Mouse (Mus musculus): ENCODE data around the gene Gm13304. TPM values are rescaled to one million over a fixed set of nuclear protein-coding genes. Genes with fewer than 3 reads are reported as not detected.
"Not testable (repeated sequence)": the region's sequence is repeated elsewhere in the genome, so short reads cannot be mapped to it uniquely, and the experiment has no call there.

The Gm13304 gene
- polyA plus RNA-seq (2014; fragmentation: Nextera tagmentation; extraction: Ambion mirVana) = not detected in 2 replicates

- not testable (repeated sequence) for DNase-seq; H3K4me1 ChIP-seq (ENCODE audit: control insufficient read depth, insufficient read depth, low read length); H3K27ac ChIP-seq (replicated peaks; ENCODE audit: low read depth, low read length); H3K4me3 ChIP-seq (replicated peaks; ENCODE audit: low read depth, low read length); H3K4me2 ChIP-seq (ENCODE audit: low read length); ATAC-seq (ENCODE audit: low FRiP score, low TSS enrichment); H3K9me3 ChIP-seq (ENCODE audit: control insufficient read depth, low read length); H3K27me3 ChIP-seq (ENCODE audit: control insufficient read depth, insufficient read depth, low read length); H3K36me3 ChIP-seq (ENCODE audit: control insufficient read depth, insufficient read depth, low read length); H3K9ac ChIP-seq (replicated peaks; ENCODE audit: low read length)
- no CpG with 5 or more reads among the region's 5 CpGs for WGBS
These were observed at the start of gene Gm13304 for GRCm38 (mm10) chr4:42114517-42114916. Gene Gm13304, plus strand, starts transcription at chr4:42114817.

GRCm38 (mm10) chr4:42090907-42091306, 23.7 kb upstream of the Gm13304 start, which contains the start of gene Gm3893:
Gene Gm3893, plus strand, starts transcription at chr4:42091207.
- H3K4me2 ChIP-seq (ENCODE audit: low read length); H3K4me1 ChIP-seq (ENCODE audit: control insufficient read depth, insufficient read depth, low read length); H3K9ac ChIP-seq (replicated peaks; ENCODE audit: low read length); H3K36me3 ChIP-seq (ENCODE audit: control insufficient read depth, insufficient read depth, low read length); H3K27ac ChIP-seq (replicated peaks; ENCODE audit: low read depth, low read length); ATAC-seq (ENCODE audit: low FRiP score, low TSS enrichment); H3K27me3 ChIP-seq (ENCODE audit: control insufficient read depth, insufficient read depth, low read length); DNase-seq; H3K9me3 ChIP-seq (ENCODE audit: control insufficient read depth, low read length); H3K4me3 ChIP-seq (replicated peaks; ENCODE audit: low read depth, low read length): not testable (repeated sequence)
- no CpG with 5 or more reads among the region's 2 CpGs for WGBS

- DNase-seq; H3K4me2 ChIP-seq (ENCODE audit: low read length); H3K9me3 ChIP-seq (ENCODE audit: control insufficient read depth, low read length); H3K9ac ChIP-seq (replicated peaks; ENCODE audit: low read length); ATAC-seq (ENCODE audit: low FRiP score, low TSS enrichment); H3K4me3 ChIP-seq (replicated peaks; ENCODE audit: low read depth, low read length); H3K27ac ChIP-seq (replicated peaks; ENCODE audit: low read depth, low read length); H3K36me3 ChIP-seq (ENCODE audit: control insufficient read depth, insufficient read depth, low read length); H3K4me1 ChIP-seq (ENCODE audit: control insufficient read depth, insufficient read depth, low read length); H3K27me3 ChIP-seq (ENCODE audit: control insufficient read depth, insufficient read depth, low read length): not testable (repeated sequence)
- WGBS = no CpG with 5 or more reads among the region's 9 CpGs
These were observed 38.5 kb downstream of the Gm13304 start, which contains the start of gene Gm13306 for GRCm38 (mm10) chr4:42153136-42153535. Gene Gm13306, plus strand, starts transcription at chr4:42153436.

Other genes starting within 250 kb of the Gm13304 start
- gene Gm21541, start 211.2 kb upstream of the Gm13304 start, polyA plus RNA-seq (2014; fragmentation: Nextera tagmentation; extraction: Ambion mirVana) = not detected in 2 replicates
- gene Gm20878, start 173.2 kb upstream of the Gm13304 start, polyA plus RNA-seq (2014; fragmentation: Nextera tagmentation; extraction: Ambion mirVana) = 7.1 and 9.2 TPM in 2 replicates
- 1.3 and 1.6 TPM in 2 replicates for gene Fam205a4, start 148.8 kb upstream of the Gm13304 start, polyA plus RNA-seq (2014; fragmentation: Nextera tagmentation; extraction: Ambion mirVana)
- 0.91 and 2.6 TPM in 2 replicates for gene Gm21093, start 80.1 kb upstream of the Gm13304 start, polyA plus RNA-seq (2014; fragmentation: Nextera tagmentation; extraction: Ambion mirVana)
- gene Gm3893, start 23.6 kb upstream of the Gm13304 start, polyA plus RNA-seq (2014; fragmentation: Nextera tagmentation; extraction: Ambion mirVana) = not detected in 2 replicates
- 2.0 and 4.3 TPM in 2 replicates for gene Gm13306, start 38.6 kb downstream of the Gm13304 start, polyA plus RNA-seq (2014; fragmentation: Nextera tagmentation; extraction: Ambion mirVana)
- 0.30 TPM in 1 of 2 replicates, not detected in the other for gene Gm13305, start 53.8 kb downstream of the Gm13304 start, polyA plus RNA-seq (2014; fragmentation: Nextera tagmentation; extraction: Ambion mirVana)
- not detected in 2 replicates for gene Gm10600, start 125.8 kb downstream of the Gm13304 start, polyA plus RNA-seq (2014; fragmentation: Nextera tagmentation; extraction: Ambion mirVana)
- not detected in 2 replicates for gene Ccl21b, start 140.9 kb downstream of the Gm13304 start, polyA plus RNA-seq (2014; fragmentation: Nextera tagmentation; extraction: Ambion mirVana)
- not detected in 2 replicates for gene Gm21953, start 179.4 kb downstream of the Gm13304 start, polyA plus RNA-seq (2014; fragmentation: Nextera tagmentation; extraction: Ambion mirVana)
- not detected in 2 replicates for gene Fam205a3, start 203.5 kb downstream of the Gm13304 start, polyA plus RNA-seq (2014; fragmentation: Nextera tagmentation; extraction: Ambion mirVana)